Comparison of ENCODE assay signal across 10 mouse cellular contexts in genomic region chr1:89364547-89365305, GRCm38 (mm10).
A peak's percentile ranks its signal among the peaks of the same experiment; 100 is the strongest.
DNase-seq lines count a peak whose midpoint lies in the region; ATAC-seq and TF ChIP-seq lines count a peak whose summit lies in the region.
"Had no signal": no experiment of that assay in that cellular context is flagged by ENCODE, and none has a peak within 500 bp of the region (broad histone marks: within the 10 kb centered on the region; RNA-seq: fewer than 3 reads in every experiment).

No protein-coding gene starts in this region.

- no peak for TF ChIP-seq POLR2A in cerebellum, adult 2 months (IDR thresholded peaks at IDR 0.05; ENCODE audit: borderline replicate concordance, insufficient read depth, low read length)

- H3K9me3 ChIP-seq in intestine, postnatal 0 days (ENCODE audit: control insufficient read depth): 0 out of 2 replicates have a peak, but pooled peaks cover 3% of the 10 kb centered on the region
- no peaks in the 10 kb centered on the region for H3K9me3 ChIP-seq in intestine, embryonic 15.5 days
- H3K9me3 ChIP-seq in embryonic facial prominence, embryonic 10.5 days: no peaks in the 10 kb centered on the region

- H3K9ac ChIP-seq in intestine, postnatal 0 days (ENCODE audit: low read depth, low read length): no peak overlapping the region
- H3K9ac ChIP-seq in intestine, embryonic 15.5 days: no peak overlapping the region

- TF ChIP-seq CTCF in intestine, postnatal 0 days (IDR thresholded peaks at IDR 0.05; ENCODE audit: low read depth): peak; percentile 25
- peak; percentile 61 for TF ChIP-seq CTCF in cerebellum, adult 2 months (IDR thresholded peaks at IDR 0.05; ENCODE audit: borderline replicate concordance, insufficient read depth, low read depth, low read length)

- H3K27ac ChIP-seq in intestine, postnatal 0 days (ENCODE audit: low read depth, low read length): no peak overlapping the region
- H3K27ac ChIP-seq in intestine, embryonic 15.5 days: no peak overlapping the region
- H3K27ac ChIP-seq in cerebellum, adult 2 months (ENCODE audit: insufficient read depth, low read length): no peak overlapping the region; the same call in 1 of the 2 replicates
- no peak overlapping the region for H3K27ac ChIP-seq in embryonic facial prominence, embryonic 10.5 days (replicated peaks)

- ATAC-seq in intestine, postnatal 0 days: no peak
- ATAC-seq in intestine, embryonic 15.5 days: no peak

- DNase-seq in cerebellum, adult 2 months: peak; percentile 53 to 62
- peak; percentile 46 for DNase-seq in kidney, adult 18-20 months
- DNase-seq in neural tube, embryonic 10.5 days (ENCODE audit: extremely low spot score, low spot score): peak; percentile 19
- no peak for DNase-seq in natural killer cell, adult 2 months (ENCODE audit: low spot score in 2 of 2)
- no peak for DNase-seq in embryonic facial prominence, embryonic 10.5 days (ENCODE audit: low spot score)
- DNase-seq in gastrocnemius, adult 8-10 months (ENCODE audit: low spot score in 2 of 2): no peak
- DNase-seq: adrenal gland, adult 2 months had no signal

- no peaks in the 10 kb centered on the region for H3K27me3 ChIP-seq in intestine, postnatal 0 days (replicated peaks; ENCODE audit: control insufficient read depth, insufficient read depth, low read length)
- no peaks in the 10 kb centered on the region for H3K27me3 ChIP-seq in intestine, embryonic 15.5 days (replicated peaks)
- H3K27me3 ChIP-seq in cerebellum, adult 2 months (ENCODE audit: control insufficient read depth, insufficient read depth, low read length): no peaks in the 10 kb centered on the region
- no peaks in the 10 kb centered on the region for H3K27me3 ChIP-seq in embryonic facial prominence, embryonic 10.5 days (replicated peaks; ENCODE audit: low read depth, poor library complexity, severe bottlenecking)

- H3K4me2 ChIP-seq in intestine, postnatal 0 days (replicated peaks; ENCODE audit: low read depth): no peak overlapping the region
- H3K4me2 ChIP-seq in intestine, embryonic 15.5 days (replicated peaks): no peak overlapping the region
- H3K4me2 ChIP-seq: heart, embryonic 11.5 days had no signal

- WGBS in intestine, postnatal 0 days: 65% methylated on average over 12 of the region's 12 CpGs
- WGBS in intestine, embryonic 15.5 days: 59% methylated on average over 12 of the region's 12 CpGs
- 13% methylated on average over 12 of the region's 12 CpGs for WGBS in cerebellum, adult 2 months
- 77% methylated on average over 12 of the region's 12 CpGs for WGBS in embryonic facial prominence, embryonic 10.5 days

- no peaks in the 10 kb centered on the region for H3K36me3 ChIP-seq in intestine, postnatal 0 days (ENCODE audit: control insufficient read depth, insufficient read depth)
- no peaks in the 10 kb centered on the region for H3K36me3 ChIP-seq in intestine, embryonic 15.5 days
- no peaks in the 10 kb centered on the region for H3K36me3 ChIP-seq in embryonic facial prominence, embryonic 10.5 days (replicated peaks)

- no peaks in the 10 kb centered on the region for H3K4me1 ChIP-seq in intestine, postnatal 0 days (replicated peaks; ENCODE audit: control insufficient read depth, insufficient read depth, low read length)
- H3K4me1 ChIP-seq in intestine, embryonic 15.5 days (replicated peaks): 0 out of 2 replicates have a peak, but pooled peaks cover 2% of the 10 kb centered on the region
- peaks cover 2% of the 10 kb centered on the region for H3K4me1 ChIP-seq in cerebellum, adult 2 months (ENCODE audit: control insufficient read depth, insufficient read depth, low read length)
- peaks cover 13% of the 10 kb centered on the region for H3K4me1 ChIP-seq in embryonic facial prominence, embryonic 10.5 days

- no peak overlapping the region for H3K4me3 ChIP-seq in intestine, postnatal 0 days (ENCODE audit: low read depth, low read length)
- H3K4me3 ChIP-seq in intestine, embryonic 15.5 days (replicated peaks): no peak overlapping the region
- H3K4me3 ChIP-seq in cerebellum, adult 2 months (replicated peaks; ENCODE audit: insufficient read depth, low read depth, low read length): no peak overlapping the region
- H3K4me3 ChIP-seq in embryonic facial prominence, embryonic 10.5 days: no peak overlapping the region

Comparison
In these comparisons a context has a peak if more than half of its experiments do, and no peak if none do; other contexts are left out.
1. DNase-seq: peak in cerebellum, adult 2 months (2 of 2), kidney, adult 18-20 months (single experiment) and neural tube, embryonic 10.5 days (single experiment); none in natural killer cell, adult 2 months (0 of 2), embryonic facial prominence, embryonic 10.5 days (single experiment) and gastrocnemius, adult 8-10 months (0 of 2).